Comparison of ENCODE assay signal across 8 mouse cellular contexts in the genomic region with DNA sequence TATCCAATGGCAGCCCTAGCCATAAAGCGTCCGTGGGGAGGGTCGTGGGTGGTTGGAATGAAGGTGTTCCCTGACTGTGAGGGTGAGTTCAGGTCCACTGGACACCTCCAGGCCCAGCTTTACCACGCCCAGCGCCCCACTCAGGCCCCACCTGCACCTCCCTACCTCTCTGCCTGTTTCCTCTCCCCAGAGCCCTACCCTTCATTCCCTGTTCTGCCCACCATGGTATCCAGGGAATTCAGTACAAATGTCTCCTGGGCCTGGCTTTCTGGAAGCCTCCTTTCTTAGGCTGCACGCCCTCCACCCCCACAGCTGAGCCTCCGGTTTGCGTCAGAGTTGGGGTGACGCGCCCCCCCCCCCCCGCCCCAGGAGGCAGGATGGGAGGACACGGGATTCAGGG. TPM values are rescaled to one million over a fixed set of nuclear protein-coding genes. Genes with fewer than 3 reads are reported as not detected.
DNase-seq lines count a peak whose midpoint lies in the region; ATAC-seq and TF ChIP-seq lines count a peak whose summit lies in the region.

No protein-coding gene starts in this region.

- no peaks in the 10 kb centered on the region for H3K9me3 ChIP-seq in liver, embryonic 14.5 days (ENCODE audit: control insufficient read depth, low read length)

- H3K4me3 ChIP-seq in cerebellum, adult 2 months (replicated peaks; ENCODE audit: insufficient read depth, low read depth, low read length): peak overlapping the region; percentile 94
- no peak overlapping the region for H3K4me3 ChIP-seq in liver, embryonic 14.5 days (ENCODE audit: insufficient read depth in 1 of 2, low read depth in 2 of 2, low read length in 2 of 2)
- no peak overlapping the region for H3K4me3 ChIP-seq in gastrocnemius, adult 2 months

- no peaks in the 10 kb centered on the region for H3K27me3 ChIP-seq in cerebellum, adult 2 months (ENCODE audit: control insufficient read depth, insufficient read depth, low read length)
- peaks cover 32% of the 10 kb centered on the region for H3K27me3 ChIP-seq in liver, embryonic 14.5 days (ENCODE audit: control insufficient read depth, insufficient read depth, low read length)

- TF ChIP-seq EP300 in liver, embryonic 14.5 days (IDR thresholded peaks at IDR 0.05; ENCODE audit: low read depth): no peak

- DNase-seq in cerebellum, adult 2 months: no peak
- DNase-seq in cerebellum, postnatal 36 days: no peak
- peak; percentile 54 for DNase-seq in right cerebral cortex, postnatal 25 days
- no peak for DNase-seq in right cerebral cortex, postnatal 10 days (ENCODE audit: low spot score in 2 of 2)
- DNase-seq in liver, embryonic 14.5 days (ENCODE audit: low read depth in 3 of 3, low spot score in 3 of 3): no peak
- DNase-seq in gastrocnemius, adult 2 months: no peak
- DNase-seq in kidney, adult 11 months: no peak
- DNase-seq in ovary, postnatal 10 days (ENCODE audit: low spot score): no peak

- TF ChIP-seq CTCF in cerebellum, adult 2 months (IDR thresholded peaks at IDR 0.05; ENCODE audit: borderline replicate concordance, insufficient read depth, low read depth, low read length): no peak
- no peak for TF ChIP-seq CTCF in liver, embryonic 14.5 days (IDR thresholded peaks at IDR 0.05; ENCODE audit: low read depth)
- no peak for TF ChIP-seq CTCF in gastrocnemius, adult 2 months (IDR thresholded peaks at IDR 0.05)

- H3K4me1 ChIP-seq in cerebellum, adult 2 months (ENCODE audit: control insufficient read depth, insufficient read depth, low read length): peaks cover 39% of the 10 kb centered on the region
- H3K4me1 ChIP-seq in liver, embryonic 14.5 days (replicated peaks; ENCODE audit: control insufficient read depth in 2 of 2, insufficient read depth in 2 of 2, low read length in 1 of 2): peaks cover 4 to 9% of the 10 kb centered on the region in 2 experiments; a peak in 3 of 4 replicates

- H3K27ac ChIP-seq in cerebellum, adult 2 months (ENCODE audit: insufficient read depth, low read length): peak overlapping the region; percentile 54; the same call in 1 of the 2 replicates
- H3K27ac ChIP-seq in liver, embryonic 14.5 days: no peak overlapping the region
- no peak overlapping the region for H3K27ac ChIP-seq in gastrocnemius, adult 2 months

- no peaks in the 10 kb centered on the region for H3K36me3 ChIP-seq in liver, embryonic 14.5 days (replicated peaks; ENCODE audit: control insufficient read depth, insufficient read depth, low read depth)

- ATAC-seq in liver, embryonic 14.5 days (ENCODE audit: insufficient read depth): no peak

- intact Hi-C loops in gastrocnemius, adult 2 months (cut with DNase I): no loop called here

- no peak overlapping the region for H3K9ac ChIP-seq in liver, embryonic 14.5 days (replicated peaks)

- H3K4me2 ChIP-seq in liver, embryonic 14.5 days (ENCODE audit: low read depth): peak overlapping the region; percentile 66

- no peak for TF ChIP-seq POLR2A in cerebellum, adult 2 months (IDR thresholded peaks at IDR 0.05; ENCODE audit: borderline replicate concordance, insufficient read depth, low read length)

- WGBS in cerebellum, adult 2 months: 6% methylated on average over 12 of the region's 12 CpGs
- 20% methylated on average over 12 of the region's 12 CpGs for WGBS in liver, embryonic 14.5 days (ENCODE audit: insufficient replicate concordance)

RNA-seq across cellular contexts. Expression of a gene that starts 1.4 kb away (rescaled TPM):
- 97.3 and 110 TPM in 2 replicates for polyA plus RNA-seq in cerebellum, adult 2 months (2012; rRNA removed)
- 0.13 and 0.15 TPM in 2 replicates for polyA plus RNA-seq in liver, embryonic 14.5 days (2012; rRNA removed)
- 0.18 and 0.34 TPM in 2 replicates for polyA plus RNA-seq in liver, embryonic 14.5 days (2014; fragmentation: Nextera tagmentation; extraction: Ambion mirVana)
- total RNA-seq in gastrocnemius, adult 2 months (2021): not detected

RNA-seq across cellular contexts. Expression of a gene that starts 5.9 kb away (rescaled TPM):
- 3.6 and 3.9 TPM in 2 replicates for polyA plus RNA-seq in cerebellum, adult 2 months (2012; rRNA removed)
- 3.8 and 4.0 TPM in 2 replicates for polyA plus RNA-seq in liver, embryonic 14.5 days (2012; rRNA removed)
- polyA plus RNA-seq in liver, embryonic 14.5 days (2014; fragmentation: Nextera tagmentation; extraction: Ambion mirVana): 3.0 and 3.1 TPM in 2 replicates
- total RNA-seq in gastrocnemius, adult 2 months (2021): 1 to 10 TPM; 2.1 to 2.5 TPM

RNA-seq across cellular contexts. Expression of a gene that starts 18.8 kb away (rescaled TPM):
- 0.65 and 2.1 TPM in 2 replicates for polyA plus RNA-seq in cerebellum, adult 2 months (2012; rRNA removed)
- 0.48 and 0.73 TPM in 2 replicates for polyA plus RNA-seq in liver, embryonic 14.5 days (2012; rRNA removed)
- polyA plus RNA-seq in liver, embryonic 14.5 days (2014; fragmentation: Nextera tagmentation; extraction: Ambion mirVana): 1.2 and 1.5 TPM in 2 replicates
- total RNA-seq in gastrocnemius, adult 2 months (2021): 1 to 10 TPM in 1 of 2 experiments, not detected in 1; 1.4 TPM

RNA-seq across cellular contexts. Expression of a gene that starts 31.4 kb away (rescaled TPM):
- 0.44 and 0.48 TPM in 2 replicates for polyA plus RNA-seq in cerebellum, adult 2 months (2012; rRNA removed)
- 2.2 and 2.5 TPM in 2 replicates for polyA plus RNA-seq in liver, embryonic 14.5 days (2012; rRNA removed)
- polyA plus RNA-seq in liver, embryonic 14.5 days (2014; fragmentation: Nextera tagmentation; extraction: Ambion mirVana): 1.8 and 2.0 TPM in 2 replicates
- 1 to 10 TPM; 2.1 to 2.9 TPM for total RNA-seq in gastrocnemius, adult 2 months (2021)

RNA-seq across cellular contexts. Expression of a gene that starts 55.3 kb away (rescaled TPM):
- polyA plus RNA-seq in cerebellum, adult 2 months (2012; rRNA removed): 108 and 115 TPM in 2 replicates
- 24.1 and 24.6 TPM in 2 replicates for polyA plus RNA-seq in liver, embryonic 14.5 days (2012; rRNA removed)
- 14.7 and 18.6 TPM in 2 replicates for polyA plus RNA-seq in liver, embryonic 14.5 days (2014; fragmentation: Nextera tagmentation; extraction: Ambion mirVana)
- not detected for total RNA-seq in gastrocnemius, adult 2 months (2021)

Comparison
In these comparisons a context has a peak if more than half of its experiments do, and no peak if none do; other contexts are left out.
1. RNA of a gene that starts 1.4 kb away (polyA plus RNA-seq): 97.3 to 110 TPM in cerebellum, adult 2 months; 0.13 to 0.34 TPM in liver, embryonic 14.5 days; every median in the first group is over 10 times any median in the second.